Mouse (Mus musculus): ENCODE data around the gene Phf23. TPM values are rescaled to one million over a fixed set of nuclear protein-coding genes. Genes with fewer than 3 reads are reported as not detected.

The Phf23 gene
- polyA plus RNA-seq (2014; fragmentation: Illumina TruSeq; extraction: RNeasy Lipid Tissue Mini Kit (QIAGEN cat#74804); ENCODE audit: low read depth, low replicate concordance): 20.2 TPM

GRCm38 (mm10) chr11:69995391-69995960 is at the start of gene Phf23:
Gene Phf23 (plus strand): TSS chr11:69995777.

GRCm38 (mm10) chr11:69948066-69948762 is 47.4 kb upstream of the Phf23 start, which contains the start of gene Slc2a4:
Gene Slc2a4 (minus strand): TSS chr11:69948188.

GRCm38 (mm10) chr11:69964650-69965270 is 30.8 kb upstream of the Phf23 start, which contains the start of gene Cldn7:
Gene Cldn7 (plus strand): TSS chr11:69964779.

GRCm38 (mm10) chr11:69981141-69981762 is 14.3 kb upstream of the Phf23 start, which contains the start of gene Ctdnep1:
Gene Ctdnep1 (plus strand): TSS chr11:69981156.

DNA sequence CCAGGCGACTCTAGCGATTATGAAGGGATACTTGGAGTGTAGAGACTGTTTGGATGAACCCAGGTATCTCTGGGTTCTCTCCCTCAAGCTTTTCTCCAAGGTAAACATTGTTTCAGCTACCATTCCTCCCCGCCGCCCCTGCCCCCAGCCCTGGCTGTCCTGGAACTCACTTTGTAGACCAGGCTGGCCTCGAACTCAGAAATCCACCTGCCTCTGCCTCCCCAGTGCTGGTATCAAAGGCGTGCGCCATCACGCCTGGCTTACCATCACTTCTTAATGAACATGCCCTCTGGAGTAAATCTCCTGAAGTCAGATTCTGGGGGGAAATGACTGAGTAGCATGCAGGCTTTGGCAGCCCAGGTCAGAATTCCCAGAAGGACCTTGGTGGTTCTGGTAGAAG is 13.4 kb upstream of the Phf23 start, which contains the start of gene Elp5:
Elp5 (minus strand) TSS at position 293 of the 400 bp plus-strand sequence.

DNA sequence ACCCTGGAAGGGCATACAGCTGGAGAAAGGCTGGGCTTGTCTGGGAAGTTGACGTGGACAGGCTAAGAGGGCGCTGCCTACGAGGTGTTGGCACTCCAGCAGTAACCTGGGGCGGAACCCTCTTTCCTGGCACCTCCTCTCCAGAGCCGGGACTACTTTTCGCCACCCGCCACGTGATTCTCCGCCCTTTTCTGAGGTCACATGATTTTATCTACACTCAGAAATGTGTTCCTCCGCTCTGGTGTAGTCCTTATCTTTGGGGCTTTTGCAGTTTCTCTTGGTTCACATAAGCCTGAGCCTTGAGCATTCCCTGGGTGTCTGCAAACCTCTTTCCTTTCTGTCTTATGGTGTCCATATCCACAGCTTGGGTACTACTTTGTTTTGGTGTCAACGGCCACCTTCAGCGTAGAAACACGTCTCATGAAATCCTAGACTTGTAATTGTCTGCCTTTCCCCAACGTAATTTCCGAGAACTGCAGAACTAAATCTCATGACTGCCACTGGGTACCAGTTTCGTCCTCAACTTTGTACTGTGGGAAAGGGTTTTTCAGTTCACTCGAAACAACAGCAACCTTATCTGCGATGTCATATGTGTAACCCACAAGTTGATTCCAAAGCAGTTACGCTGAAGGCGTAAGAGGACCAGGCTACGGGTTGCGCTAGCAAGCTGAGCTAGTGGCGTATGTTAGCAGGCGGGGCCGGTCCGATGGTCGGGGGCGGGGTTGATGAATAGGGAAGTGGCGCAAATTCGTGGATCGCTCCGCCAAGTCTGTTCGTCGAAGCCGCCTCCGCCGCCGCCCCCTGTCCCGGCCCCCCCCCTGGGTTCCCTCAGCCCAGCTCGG is 4.5 kb upstream of the Phf23 start, which contains the start of gene Gabarap:
Gabarap (plus strand) TSS at position 294 of the 842 bp plus-strand sequence.

DNA sequence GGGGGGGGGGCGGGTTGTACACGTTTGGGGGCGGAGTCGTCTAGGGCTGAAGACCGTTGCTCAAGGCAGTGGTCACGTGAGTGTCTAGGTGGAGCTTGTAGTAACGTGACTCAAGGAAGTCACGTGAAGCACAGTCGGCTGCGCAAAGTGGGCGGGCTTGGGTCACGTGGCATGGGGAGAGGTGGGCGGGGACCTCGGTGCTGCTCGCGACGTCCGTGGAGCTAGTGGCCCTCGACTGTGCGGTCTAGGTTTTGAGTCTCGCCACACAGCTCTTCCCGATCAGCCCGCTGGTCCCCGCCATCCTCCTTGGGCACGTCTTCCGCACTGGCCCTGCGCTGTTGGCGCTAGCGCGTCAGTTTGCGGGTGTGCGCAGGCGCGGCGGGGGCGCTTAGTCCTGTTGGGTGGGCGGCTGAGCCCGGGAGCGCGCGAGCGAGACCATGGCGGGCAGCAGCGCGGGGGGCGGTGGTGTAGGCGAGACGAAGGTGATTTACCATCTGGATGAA is 4.9 kb downstream of the Phf23 start, which contains the start of gene Dvl2:
Dvl2 (plus strand) TSS at position 200 of the 503 bp plus-strand sequence.

GRCm38 (mm10) chr11:70014880-70015558 is 19.4 kb downstream of the Phf23 start, which contains the start of gene Acadvl:
Gene Acadvl (minus strand): TSS chr11:70015411.

GRCm38 (mm10) chr11:70016669-70017068 is 21.1 kb downstream of the Phf23 start, which contains the start of gene Dlg4:
Gene Dlg4 (plus strand): TSS chr11:70016942.

Other genes starting within 250 kb of the Phf23 start
- 37.7 TPM for gene Polr2a, start 237.1 kb upstream of the Phf23 start, polyA plus RNA-seq (2014; fragmentation: Illumina TruSeq; extraction: RNeasy Lipid Tissue Mini Kit (QIAGEN cat#74804); ENCODE audit: low read depth, low replicate concordance)
- gene Slc35g3, start 233.8 kb upstream of the Phf23 start, polyA plus RNA-seq (2014; fragmentation: Illumina TruSeq; extraction: RNeasy Lipid Tissue Mini Kit (QIAGEN cat#74804); ENCODE audit: low read depth, low replicate concordance): not detected
- 35.4 TPM for gene Zbtb4, start 229.9 kb upstream of the Phf23 start, polyA plus RNA-seq (2014; fragmentation: Illumina TruSeq; extraction: RNeasy Lipid Tissue Mini Kit (QIAGEN cat#74804); ENCODE audit: low read depth, low replicate concordance)
- 1.3 TPM for gene Chrnb1, start 199.8 kb upstream of the Phf23 start, polyA plus RNA-seq (2014; fragmentation: Illumina TruSeq; extraction: RNeasy Lipid Tissue Mini Kit (QIAGEN cat#74804); ENCODE audit: low read depth, low replicate concordance)
- 5.0 TPM for gene Fgf11, start 193.9 kb upstream of the Phf23 start, polyA plus RNA-seq (2014; fragmentation: Illumina TruSeq; extraction: RNeasy Lipid Tissue Mini Kit (QIAGEN cat#74804); ENCODE audit: low read depth, low replicate concordance)
- not detected for gene Tmem102, start 190.2 kb upstream of the Phf23 start, polyA plus RNA-seq (2014; fragmentation: Illumina TruSeq; extraction: RNeasy Lipid Tissue Mini Kit (QIAGEN cat#74804); ENCODE audit: low read depth, low replicate concordance)
- gene Gm39566, start 180.5 kb upstream of the Phf23 start, polyA plus RNA-seq (2014; fragmentation: Illumina TruSeq; extraction: RNeasy Lipid Tissue Mini Kit (QIAGEN cat#74804); ENCODE audit: low read depth, low replicate concordance): not detected
- gene Spem2, start 177.3 kb upstream of the Phf23 start, polyA plus RNA-seq (2014; fragmentation: Illumina TruSeq; extraction: RNeasy Lipid Tissue Mini Kit (QIAGEN cat#74804); ENCODE audit: low read depth, low replicate concordance): not detected
- gene Spem1, start 173.6 kb upstream of the Phf23 start, polyA plus RNA-seq (2014; fragmentation: Illumina TruSeq; extraction: RNeasy Lipid Tissue Mini Kit (QIAGEN cat#74804); ENCODE audit: low read depth, low replicate concordance): not detected
- gene Nlgn2, start 158.0 kb upstream of the Phf23 start, polyA plus RNA-seq (2014; fragmentation: Illumina TruSeq; extraction: RNeasy Lipid Tissue Mini Kit (QIAGEN cat#74804); ENCODE audit: low read depth, low replicate concordance): 1.5 TPM
- 24.3 TPM for gene Tmem256, start 157.3 kb upstream of the Phf23 start, polyA plus RNA-seq (2014; fragmentation: Illumina TruSeq; extraction: RNeasy Lipid Tissue Mini Kit (QIAGEN cat#74804); ENCODE audit: low read depth, low replicate concordance)
- gene Plscr3, start 149.4 kb upstream of the Phf23 start, polyA plus RNA-seq (2014; fragmentation: Illumina TruSeq; extraction: RNeasy Lipid Tissue Mini Kit (QIAGEN cat#74804); ENCODE audit: low read depth, low replicate concordance): 1.6 TPM
- not detected for gene Tnk1, start 137.0 kb upstream of the Phf23 start, polyA plus RNA-seq (2014; fragmentation: Illumina TruSeq; extraction: RNeasy Lipid Tissue Mini Kit (QIAGEN cat#74804); ENCODE audit: low read depth, low replicate concordance)
- gene Tmem95, start 117.8 kb upstream of the Phf23 start, polyA plus RNA-seq (2014; fragmentation: Illumina TruSeq; extraction: RNeasy Lipid Tissue Mini Kit (QIAGEN cat#74804); ENCODE audit: low read depth, low replicate concordance): not detected
- 2.4 TPM for gene Kctd11, start 114.4 kb upstream of the Phf23 start, polyA plus RNA-seq (2014; fragmentation: Illumina TruSeq; extraction: RNeasy Lipid Tissue Mini Kit (QIAGEN cat#74804); ENCODE audit: low read depth, low replicate concordance)
- gene Acap1, start 100.2 kb upstream of the Phf23 start, polyA plus RNA-seq (2014; fragmentation: Illumina TruSeq; extraction: RNeasy Lipid Tissue Mini Kit (QIAGEN cat#74804); ENCODE audit: low read depth, low replicate concordance): not detected
- gene 2810408A11Rik, start 94.8 kb upstream of the Phf23 start, polyA plus RNA-seq (2014; fragmentation: Illumina TruSeq; extraction: RNeasy Lipid Tissue Mini Kit (QIAGEN cat#74804); ENCODE audit: low read depth, low replicate concordance): not detected
- 3.1 TPM for gene Neurl4, start 94.7 kb upstream of the Phf23 start, polyA plus RNA-seq (2014; fragmentation: Illumina TruSeq; extraction: RNeasy Lipid Tissue Mini Kit (QIAGEN cat#74804); ENCODE audit: low read depth, low replicate concordance)
- 22.9 TPM for gene Gps2, start 81.9 kb upstream of the Phf23 start, polyA plus RNA-seq (2014; fragmentation: Illumina TruSeq; extraction: RNeasy Lipid Tissue Mini Kit (QIAGEN cat#74804); ENCODE audit: low read depth, low replicate concordance)
- gene Eif5a, start 73.8 kb upstream of the Phf23 start, polyA plus RNA-seq (2014; fragmentation: Illumina TruSeq; extraction: RNeasy Lipid Tissue Mini Kit (QIAGEN cat#74804); ENCODE audit: low read depth, low replicate concordance): 242 TPM
- gene Ybx2, start 60.0 kb upstream of the Phf23 start, polyA plus RNA-seq (2014; fragmentation: Illumina TruSeq; extraction: RNeasy Lipid Tissue Mini Kit (QIAGEN cat#74804); ENCODE audit: low read depth, low replicate concordance): 1.4 TPM
- gene Slc2a4, start 47.6 kb upstream of the Phf23 start, polyA plus RNA-seq (2014; fragmentation: Illumina TruSeq; extraction: RNeasy Lipid Tissue Mini Kit (QIAGEN cat#74804); ENCODE audit: low read depth, low replicate concordance): 2.4 TPM
- not detected for gene Cldn7, start 31.0 kb upstream of the Phf23 start, polyA plus RNA-seq (2014; fragmentation: Illumina TruSeq; extraction: RNeasy Lipid Tissue Mini Kit (QIAGEN cat#74804); ENCODE audit: low read depth, low replicate concordance)
- gene Ctdnep1, start 14.6 kb upstream of the Phf23 start, polyA plus RNA-seq (2014; fragmentation: Illumina TruSeq; extraction: RNeasy Lipid Tissue Mini Kit (QIAGEN cat#74804); ENCODE audit: low read depth, low replicate concordance): 46.8 TPM
- gene Elp5, start 13.3 kb upstream of the Phf23 start, polyA plus RNA-seq (2014; fragmentation: Illumina TruSeq; extraction: RNeasy Lipid Tissue Mini Kit (QIAGEN cat#74804); ENCODE audit: low read depth, low replicate concordance): 17.4 TPM
- 525 TPM for gene Gabarap, start 4.6 kb upstream of the Phf23 start, polyA plus RNA-seq (2014; fragmentation: Illumina TruSeq; extraction: RNeasy Lipid Tissue Mini Kit (QIAGEN cat#74804); ENCODE audit: low read depth, low replicate concordance)
- gene Dvl2, start 4.8 kb downstream of the Phf23 start, polyA plus RNA-seq (2014; fragmentation: Illumina TruSeq; extraction: RNeasy Lipid Tissue Mini Kit (QIAGEN cat#74804); ENCODE audit: low read depth, low replicate concordance): 0.76 TPM
- 27.3 TPM for gene Acadvl, start 19.6 kb downstream of the Phf23 start, polyA plus RNA-seq (2014; fragmentation: Illumina TruSeq; extraction: RNeasy Lipid Tissue Mini Kit (QIAGEN cat#74804); ENCODE audit: low read depth, low replicate concordance)
- 1.6 TPM for gene Dlg4, start 21.2 kb downstream of the Phf23 start, polyA plus RNA-seq (2014; fragmentation: Illumina TruSeq; extraction: RNeasy Lipid Tissue Mini Kit (QIAGEN cat#74804); ENCODE audit: low read depth, low replicate concordance)
- not detected for gene Asgr1, start 58.3 kb downstream of the Phf23 start, polyA plus RNA-seq (2014; fragmentation: Illumina TruSeq; extraction: RNeasy Lipid Tissue Mini Kit (QIAGEN cat#74804); ENCODE audit: low read depth, low replicate concordance)
- not detected for gene Asgr2, start 96.9 kb downstream of the Phf23 start, polyA plus RNA-seq (2014; fragmentation: Illumina TruSeq; extraction: RNeasy Lipid Tissue Mini Kit (QIAGEN cat#74804); ENCODE audit: low read depth, low replicate concordance)
- 2.5 TPM for gene Mgl2, start 134.6 kb downstream of the Phf23 start, polyA plus RNA-seq (2014; fragmentation: Illumina TruSeq; extraction: RNeasy Lipid Tissue Mini Kit (QIAGEN cat#74804); ENCODE audit: low read depth, low replicate concordance)
- not detected for gene Clec10a, start 160.4 kb downstream of the Phf23 start, polyA plus RNA-seq (2014; fragmentation: Illumina TruSeq; extraction: RNeasy Lipid Tissue Mini Kit (QIAGEN cat#74804); ENCODE audit: low read depth, low replicate concordance)
- not detected for gene Slc16a11, start 217.0 kb downstream of the Phf23 start, polyA plus RNA-seq (2014; fragmentation: Illumina TruSeq; extraction: RNeasy Lipid Tissue Mini Kit (QIAGEN cat#74804); ENCODE audit: low read depth, low replicate concordance)
- gene Slc16a13, start 225.3 kb downstream of the Phf23 start, polyA plus RNA-seq (2014; fragmentation: Illumina TruSeq; extraction: RNeasy Lipid Tissue Mini Kit (QIAGEN cat#74804); ENCODE audit: low read depth, low replicate concordance): 2.2 TPM
- gene Bcl6b, start 234.0 kb downstream of the Phf23 start, polyA plus RNA-seq (2014; fragmentation: Illumina TruSeq; extraction: RNeasy Lipid Tissue Mini Kit (QIAGEN cat#74804); ENCODE audit: low read depth, low replicate concordance): 13.0 TPM
- 2.4 TPM for gene 0610010K14Rik, start 242.1 kb downstream of the Phf23 start, polyA plus RNA-seq (2014; fragmentation: Illumina TruSeq; extraction: RNeasy Lipid Tissue Mini Kit (QIAGEN cat#74804); ENCODE audit: low read depth, low replicate concordance)
- gene Gm21988, start 244.1 kb downstream of the Phf23 start, polyA plus RNA-seq (2014; fragmentation: Illumina TruSeq; extraction: RNeasy Lipid Tissue Mini Kit (QIAGEN cat#74804); ENCODE audit: low read depth, low replicate concordance): 1.9 TPM
- gene Rnasek, start 244.1 kb downstream of the Phf23 start, polyA plus RNA-seq (2014; fragmentation: Illumina TruSeq; extraction: RNeasy Lipid Tissue Mini Kit (QIAGEN cat#74804); ENCODE audit: low read depth, low replicate concordance): 48.7 TPM

Data from adrenal gland, adult 10 weeks (tissue).